8 mouse cellular contexts compared by ENCODE assay signal in genomic region chr9:115311223-115311520, GRCm38 (mm10). TPM values are rescaled to one million over a fixed set of nuclear protein-coding genes. Genes with fewer than 3 reads are reported as not detected.
DNase-seq lines count a peak whose midpoint lies in the region; ATAC-seq and TF ChIP-seq lines count a peak whose summit lies in the region.

No protein-coding gene starts in this region.

- TF ChIP-seq CTCF in lung, adult 2 months (IDR thresholded peaks at IDR 0.05; ENCODE audit: insufficient read depth, low read length), result no peak
- TF ChIP-seq CTCF in liver, postnatal 0 days (IDR thresholded peaks at IDR 0.05; ENCODE audit: low read depth), result no peak

- no peak for ATAC-seq in embryonic facial prominence, embryonic 11.5 days (replicated peaks; ENCODE audit: insufficient number of reproducible peaks, low FRiP score, low TSS enrichment, low read depth)
- ATAC-seq in intestine, embryonic 16.5 days, result peak; percentile 0; the same call in 1 of the 2 replicates
- ATAC-seq in liver, postnatal 0 days, result no peak

- DNase-seq in lung, adult 18-20 months, result peak; percentile 27 to 49
- no peak for DNase-seq in lung, adult 2 months
- DNase-seq in embryonic facial prominence, embryonic 11.5 days (ENCODE audit: low spot score), result peak; percentile 54
- DNase-seq in liver, postnatal 0 days, result peak; percentile 45
- no peak for DNase-seq in urinary bladder, postnatal 36 days (ENCODE audit: low spot score in 2 of 2)
- DNase-seq in right cerebral cortex, postnatal 14 days, result no peak
- DNase-seq in ovary, postnatal 10 days (ENCODE audit: low spot score), result no peak

- no peak overlapping the region for H3K27ac ChIP-seq in embryonic facial prominence, embryonic 11.5 days (replicated peaks; ENCODE audit: low read depth, low read length)
- H3K27ac ChIP-seq in intestine, embryonic 16.5 days (ENCODE audit: low read length), result peak overlapping the region; percentile 98
- H3K27ac ChIP-seq in liver, postnatal 0 days (ENCODE audit: low read depth), result peak overlapping the region; percentile 85

- no peak overlapping the region for H3K4me3 ChIP-seq in lung, adult 2 months (replicated peaks; ENCODE audit: extremely low read depth, low read depth, low read length)
- H3K4me3 ChIP-seq in embryonic facial prominence, embryonic 11.5 days (ENCODE audit: low read depth, low read length), result peak overlapping the region; percentile 97
- peak overlapping the region; percentile 97 for H3K4me3 ChIP-seq in intestine, embryonic 16.5 days (ENCODE audit: low read length)
- H3K4me3 ChIP-seq in liver, postnatal 0 days (ENCODE audit: low read depth, low read length), result peak overlapping the region; percentile 97

- no peaks in the 10 kb centered on the region for H3K27me3 ChIP-seq in embryonic facial prominence, embryonic 11.5 days (ENCODE audit: control insufficient read depth, insufficient read depth, low read length)
- H3K27me3 ChIP-seq in intestine, embryonic 16.5 days (replicated peaks; ENCODE audit: control insufficient read depth, insufficient read depth, low read length), result no peaks in the 10 kb centered on the region
- H3K27me3 ChIP-seq in liver, postnatal 0 days (ENCODE audit: insufficient read depth, low read length), result no peaks in the 10 kb centered on the region

- H3K36me3 ChIP-seq in embryonic facial prominence, embryonic 11.5 days (replicated peaks; ENCODE audit: control insufficient read depth, insufficient read depth, low read depth, low read length), result no peaks in the 10 kb centered on the region
- H3K36me3 ChIP-seq in intestine, embryonic 16.5 days (ENCODE audit: control insufficient read depth, insufficient read depth, low read length), result no peaks in the 10 kb centered on the region
- no peaks in the 10 kb centered on the region for H3K36me3 ChIP-seq in liver, postnatal 0 days (replicated peaks; ENCODE audit: insufficient read depth, low read length)

- H3K9ac ChIP-seq in embryonic facial prominence, embryonic 11.5 days (replicated peaks; ENCODE audit: low read length), result peak overlapping the region; percentile 89
- peak overlapping the region; percentile 85 for H3K9ac ChIP-seq in intestine, embryonic 16.5 days (ENCODE audit: low read depth, low read length)
- peak overlapping the region; percentile 73 for H3K9ac ChIP-seq in liver, postnatal 0 days (replicated peaks)

- H3K4me1 ChIP-seq in lung, adult 2 months (ENCODE audit: control insufficient read depth, insufficient read depth, low read length), result peaks cover 5% of the 10 kb centered on the region; the same call in 1 of the 2 replicates
- H3K4me1 ChIP-seq in embryonic facial prominence, embryonic 11.5 days (ENCODE audit: control insufficient read depth, insufficient read depth, low read length), result no peaks in the 10 kb centered on the region
- peaks cover 10% of the 10 kb centered on the region for H3K4me1 ChIP-seq in intestine, embryonic 16.5 days (ENCODE audit: control insufficient read depth, insufficient read depth, low read length)
- H3K4me1 ChIP-seq in liver, postnatal 0 days (ENCODE audit: insufficient read depth), result peaks cover 23% of the 10 kb centered on the region

- 9% methylated on average over 5 of the region's 5 CpGs for WGBS in lung, adult 2 months
- WGBS in embryonic facial prominence, embryonic 11.5 days, result 7% methylated on average over 5 of the region's 5 CpGs
- WGBS in intestine, embryonic 16.5 days, result 9% methylated on average over 5 of the region's 5 CpGs
- WGBS in liver, postnatal 0 days (ENCODE audit: insufficient replicate concordance), result 4% methylated on average over 5 of the region's 5 CpGs

- no peaks in the 10 kb centered on the region for H3K9me3 ChIP-seq in embryonic facial prominence, embryonic 11.5 days (replicated peaks; ENCODE audit: control insufficient read depth, low read length)
- H3K9me3 ChIP-seq in intestine, embryonic 16.5 days (ENCODE audit: control insufficient read depth, low read length), result no peaks in the 10 kb centered on the region
- H3K9me3 ChIP-seq in liver, postnatal 0 days (ENCODE audit: low read length), result no peaks in the 10 kb centered on the region

- no peak for TF ChIP-seq POLR2A in lung, adult 2 months (IDR thresholded peaks at IDR 0.05; ENCODE audit: borderline replicate concordance, extremely low read depth, low read depth, low read length)

- peak overlapping the region; percentile 49 for H3K4me2 ChIP-seq in embryonic facial prominence, embryonic 11.5 days (ENCODE audit: low read depth, low read length)
- peak overlapping the region; percentile 59 for H3K4me2 ChIP-seq in intestine, embryonic 16.5 days (ENCODE audit: low read depth, low read length)
- peak overlapping the region; percentile 71 for H3K4me2 ChIP-seq in liver, postnatal 0 days (ENCODE audit: low read depth, low read length)

- TF ChIP-seq EP300 in liver, postnatal 0 days (IDR thresholded peaks at IDR 0.05; ENCODE audit: low read depth), result no peak

RNA-seq across cellular contexts. Expression of gene Stt3b, which starts 1.0 kb away (rescaled TPM):
- polyA plus RNA-seq in lung, adult 2 months (2012; rRNA removed), result 50.4 and 61.7 TPM in 2 replicates
- polyA plus RNA-seq in embryonic facial prominence, embryonic 11.5 days (2014; fragmentation: Nextera tagmentation; extraction: Ambion mirVana), result 111 and 118 TPM in 2 replicates
- polyA plus RNA-seq in intestine, embryonic 16.5 days (2015; fragmentation: Nextera tagmentation; extraction: Ambion mirVana), result 108 and 127 TPM in 2 replicates
- polyA plus RNA-seq in liver, postnatal 0 days (2015; fragmentation: Nextera tagmentation; extraction: Ambion mirVana), result 41.8 and 43.8 TPM in 2 replicates

Comparison
In these comparisons a context has a peak if more than half of its experiments do, and no peak if none do; other contexts are left out.
1. DNase-seq: peak in lung, adult 18-20 months (2 of 2), embryonic facial prominence, embryonic 11.5 days (single experiment) and liver, postnatal 0 days (single experiment); none in lung, adult 2 months (single experiment), urinary bladder, postnatal 36 days (0 of 2), right cerebral cortex, postnatal 14 days (single experiment) and ovary, postnatal 10 days (single experiment).
2. Peak in every context shown above with its lines, with median percentiles within 50 percentile points of each other: H3K4me2 ChIP-seq and H3K9ac ChIP-seq.